Mouse (Mus musculus) C2C12 (cell line): ENCODE measurements around the gene Fkbp15. TPM values are rescaled to one million over a fixed set of nuclear protein-coding genes. Genes with fewer than 3 reads are reported as not detected.

Experiments used
- H3K27me3 ChIP-seq: one replicate; pipeline ENCODE4 v1.6.1; 2011; ENCODE audit not compliant: control insufficient read depth, insufficient read depth, insufficient read length
- H3K36me3 ChIP-seq: one replicate; pipeline ENCODE4 v1.6.1; 2011; ENCODE audit not compliant: control insufficient read depth, insufficient read depth
- H3K4me3 ChIP-seq: one replicate; pipeline ENCODE4 v1.5.1; 2011; ENCODE audit warnings: mild to moderate bottlenecking, control low read depth; ENCODE audit not compliant: poor library complexity, insufficient read depth, severe bottlenecking
- H3K79me2 ChIP-seq: one replicate; pipeline ENCODE4 v1.6.1; 2011; ENCODE audit not compliant: control insufficient read depth, insufficient read depth
- H3K79me3 ChIP-seq: one replicate; pipeline ENCODE4 v1.6.1; 2011; ENCODE audit warnings: low read depth, control low read depth
- H3ac ChIP-seq: one replicate; pipeline ENCODE3; 2011; ENCODE audit warnings: low read depth; ENCODE audit not compliant: control insufficient read depth, insufficient read length
- CEBPB ChIP-seq: IDR thresholded peaks from one replicate; pipeline ENCODE4 v1.6.1; 2011; ENCODE audit warnings: low read depth, mild to moderate bottlenecking, control low read depth, moderate library complexity
- CTCF ChIP-seq: IDR thresholded peaks from one replicate; pipeline ENCODE4 v1.5.1; 2011; ENCODE audit not compliant: control insufficient read depth, insufficient read depth, insufficient read length
- FOSL1 ChIP-seq: IDR thresholded peaks from one replicate; pipeline ENCODE4 v1.8.0; 2011; ENCODE audit warnings: mild to moderate bottlenecking, low read length; ENCODE audit not compliant: poor library complexity, insufficient read depth, severe bottlenecking
- MAX ChIP-seq: IDR thresholded peaks from one replicate; pipeline ENCODE4 v1.6.1; 2011; ENCODE audit warnings: mild to moderate bottlenecking, control low read depth
- MYOD1 ChIP-seq: IDR thresholded peaks from one replicate; pipeline ENCODE4 v1.6.1; 2011; ENCODE audit warnings: low read depth; ENCODE audit not compliant: control insufficient read depth, insufficient read length
- MYOG ChIP-seq: IDR thresholded peaks from one replicate; pipeline ENCODE4 v1.6.1; 2011; ENCODE audit not compliant: control insufficient read depth, insufficient read length; ENCODE audit errors: extremely low read depth
- USF1 ChIP-seq: IDR thresholded peaks from one replicate; pipeline ENCODE4 v1.6.1; 2011; ENCODE audit warnings: low read depth, mild to moderate bottlenecking, control low read depth, moderate library complexity
- polyA plus RNA-seq: library from polyadenylated mRNA; unstranded; fragments of >200 nt; fragmentation: generic; extraction: Trizol; gene quantifications from one replicate; pipeline ENCODE4 v1.2.1, GENCODE M21; 2012; ENCODE audit warnings: missing spikeins

Fkbp15 gene
- polyA plus RNA-seq, 1 experiment, result 13.2 TPM

- Histone ChIP-seq H3K79me2 (no peaks in the 10 kb centered on the region), H3K36me3 (no peaks in the 10 kb centered on the region), H3K27me3 (no peaks in the 10 kb centered on the region), H3K4me3 (no peak overlapping the region), H3K79me3 (no peaks in the 10 kb centered on the region), H3ac (no peak overlapping the region)
- TF ChIP-seq MAX (no peak), USF1 (no peak), CTCF (no peak), MYOG (no peak), CEBPB (no peak), MYOD1 (no peak), FOSL1 (no peak)
Measured at GRCm38 (mm10) chr4:62289226-62289625, 71.1 kb downstream of the Fkbp15 start.

GRCm38 (mm10) chr4:62286992-62287900, 73.1 kb downstream of the Fkbp15 start:
- Histone ChIP-seq H3K4me3 (peak overlapping the region; percentile 49), H3K79me2 (no peaks in the 10 kb centered on the region), H3K79me3 (no peaks in the 10 kb centered on the region), H3ac (peak overlapping the region; percentile 22), H3K27me3 (no peaks in the 10 kb centered on the region), H3K36me3 (no peaks in the 10 kb centered on the region)
- peak; percentile 54 for TF ChIP-seq MYOD1
- no peak for TF ChIP-seq MYOG

- Histone ChIP-seq H3K79me2 (no peaks in the 10 kb centered on the region), H3K36me3 (no peaks in the 10 kb centered on the region), H3K79me3 (no peaks in the 10 kb centered on the region), H3K27me3 (no peaks in the 10 kb centered on the region), H3ac (peak overlapping the region; percentile 56), H3K4me3 (peak overlapping the region; percentile 49)
- TF ChIP-seq USF1 (peak; percentile 91), CTCF (no peak), MYOG (no peak), MAX (peak; percentile 45)
Measured at GRCm38 (mm10) chr4:62286257-62286991, 73.9 kb downstream of the Fkbp15 start.

GRCm38 (mm10) chr4:62285576-62285975, 74.8 kb downstream of the Fkbp15 start:
- Histone ChIP-seq H3K79me2 (no peaks in the 10 kb centered on the region), H3K79me3 (no peaks in the 10 kb centered on the region), H3ac (no peak overlapping the region), H3K36me3 (no peaks in the 10 kb centered on the region), H3K27me3 (no peaks in the 10 kb centered on the region), H3K4me3 (no peak overlapping the region)
- TF ChIP-seq CTCF (no peak), CEBPB (no peak), FOSL1 (no peak), MYOG (no peak), MYOD1 (no peak), MAX (no peak), USF1 (no peak)

- H3ac ChIP-seq, result no peak overlapping the region
- H3K27me3 ChIP-seq, result no peaks in the 10 kb centered on the region
- no peaks in the 10 kb centered on the region for H3K79me3 ChIP-seq
- H3K79me2 ChIP-seq, result no peaks in the 10 kb centered on the region
- no peaks in the 10 kb centered on the region for H3K36me3 ChIP-seq
- H3K4me3 ChIP-seq, result no peak overlapping the region
- TF ChIP-seq FOSL1 (no peak), CTCF (no peak), USF1 (no peak), MAX (no peak), MYOD1 (no peak), CEBPB (no peak), MYOG (no peak)
Measured at GRCm38 (mm10) chr4:62282969-62283368, 77.4 kb downstream of the Fkbp15 start.

GRCm38 (mm10) chr4:62281319-62281718, 79.0 kb downstream of the Fkbp15 start:
- H3K79me2 ChIP-seq, result no peaks in the 10 kb centered on the region
- no peaks in the 10 kb centered on the region for H3K36me3 ChIP-seq
- TF ChIP-seq MAX (no peak), FOSL1 (no peak), USF1 (no peak), CEBPB (no peak), MYOG (no peak), MYOD1 (no peak), CTCF (no peak)

More at GRCm38 (mm10) chr4:62281319-62281718, 79.0 kb downstream of the Fkbp15 start:
- H3K4me3 ChIP-seq, result no peak overlapping the region
- no peaks in the 10 kb centered on the region for H3K27me3 ChIP-seq
- no peak overlapping the region for H3ac ChIP-seq
- no peaks in the 10 kb centered on the region for H3K79me3 ChIP-seq
